Mouse (Mus musculus): ENCODE data around the gene Klrb1b.
"Not testable (repeated sequence)": the region's sequence is repeated elsewhere in the genome, so short reads cannot be mapped to it uniquely, and the experiment has no call there.

Gene Klrb1b

GRCm38 (mm10) chr6:128839921-128840320, 13.8 kb upstream of the Klrb1b start:
- no peak for DNase-seq

GRCm38 (mm10) chr6:128839266-128839771, 13.2 kb upstream of the Klrb1b start:
- DNase-seq = peak; percentile 94

- DNase-seq = peak; percentile 90
Observed at GRCm38 (mm10) chr6:128838342-128839265, 12.5 kb upstream of the Klrb1b start.

- DNase-seq = peak; percentile 33
Observed at GRCm38 (mm10) chr6:128837454-128838341, 11.6 kb upstream of the Klrb1b start.

- DNase-seq = no peak
Observed at GRCm38 (mm10) chr6:128836955-128837334, 10.8 kb upstream of the Klrb1b start.

- no peak for DNase-seq
Observed at GRCm38 (mm10) chr6:128836191-128836954, 10.2 kb upstream of the Klrb1b start.

- no peak for DNase-seq
Observed at GRCm38 (mm10) chr6:128835571-128835970, 9.4 kb upstream of the Klrb1b start.

- no peak for DNase-seq
Observed at GRCm38 (mm10) chr6:128833046-128833445, 6.9 kb upstream of the Klrb1b start.

- DNase-seq = no peak
Observed at GRCm38 (mm10) chr6:128829837-128830236, 3.7 kb upstream of the Klrb1b start.

- DNase-seq = no peak
Observed at GRCm38 (mm10) chr6:128826781-128827180, 650 bp upstream of the Klrb1b start.

- no peak for DNase-seq
Observed at GRCm38 (mm10) chr6:128818083-128818802, 7.9 kb downstream of the Klrb1b start.

GRCm38 (mm10) chr6:128808532-128808931, 17.6 kb downstream of the Klrb1b start:
- peak; percentile 80 for DNase-seq

GRCm38 (mm10) chr6:128807021-128807420, 19.1 kb downstream of the Klrb1b start:
- no peak for DNase-seq

- peak; percentile 73 for DNase-seq
Observed at GRCm38 (mm10) chr6:128804823-128805640, 21.1 kb downstream of the Klrb1b start.

- DNase-seq = peak; percentile 93
Observed at GRCm38 (mm10) chr6:128802999-128803857, 22.9 kb downstream of the Klrb1b start.

GRCm38 (mm10) chr6:128802557-128802956, 23.6 kb downstream of the Klrb1b start:
- DNase-seq = peak; percentile 40

- not testable (repeated sequence) for DNase-seq
Observed at GRCm38 (mm10) chr6:128800696-128801095, 25.4 kb downstream of the Klrb1b start.

- DNase-seq = no peak
Observed at GRCm38 (mm10) chr6:128799896-128800270, 26.2 kb downstream of the Klrb1b start.

- peak; percentile 82 for DNase-seq
Observed at GRCm38 (mm10) chr6:128799144-128799895, 26.8 kb downstream of the Klrb1b start.

Measured in thymus, postnatal 25 days (tissue).